Mouse (Mus musculus): ENCODE measurements around the gene Atp13a5.

Atp13a5 gene

DNA sequence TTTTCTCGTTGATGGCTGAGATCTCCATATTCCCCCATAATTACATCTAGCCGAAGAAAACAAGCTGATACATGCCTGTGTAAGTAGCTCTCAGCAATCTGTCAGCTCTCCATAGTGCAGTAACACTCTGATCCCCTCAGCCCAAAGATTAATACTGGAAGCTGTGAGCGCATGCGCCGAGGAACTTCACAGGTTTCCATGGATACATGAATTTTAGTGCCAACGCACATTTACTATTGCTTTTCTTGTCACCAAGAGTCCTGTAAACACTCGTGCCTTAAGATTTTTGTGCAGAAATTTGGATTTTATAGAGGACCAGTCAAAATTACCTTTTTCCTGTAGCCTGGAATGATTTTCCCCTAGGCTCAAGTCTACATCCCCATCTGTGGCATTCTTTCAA, 173.7 kb downstream of the Atp13a5 start:
- peak in 1 of 2 experiments; percentile 57 for DNase-seq

DNA sequence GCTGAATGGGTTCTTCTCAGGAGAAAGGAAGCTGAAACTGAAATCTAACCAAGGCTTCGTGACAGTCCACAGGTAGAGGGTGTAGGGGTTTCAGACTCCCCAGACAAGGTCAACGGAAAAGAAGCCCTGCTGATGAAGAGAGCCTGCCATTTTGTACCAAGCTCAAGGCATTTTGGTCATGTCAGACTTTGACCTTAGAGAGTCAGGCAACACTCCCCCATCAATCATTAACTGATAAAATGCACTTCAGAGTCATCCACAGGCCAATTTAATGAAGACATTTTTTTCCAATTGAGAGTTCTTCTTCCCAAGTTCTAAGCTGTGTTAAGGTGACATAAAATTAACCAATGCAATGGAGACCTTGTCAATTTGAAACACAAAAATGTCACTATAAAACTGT, 177.4 kb downstream of the Atp13a5 start:
- no peak for DNase-seq

- DNase-seq: peak in 1 of 2 experiments; percentile 56
Observed at GRCm38 (mm10) chr16:29198461-29198860, 180.1 kb downstream of the Atp13a5 start.

DNA sequence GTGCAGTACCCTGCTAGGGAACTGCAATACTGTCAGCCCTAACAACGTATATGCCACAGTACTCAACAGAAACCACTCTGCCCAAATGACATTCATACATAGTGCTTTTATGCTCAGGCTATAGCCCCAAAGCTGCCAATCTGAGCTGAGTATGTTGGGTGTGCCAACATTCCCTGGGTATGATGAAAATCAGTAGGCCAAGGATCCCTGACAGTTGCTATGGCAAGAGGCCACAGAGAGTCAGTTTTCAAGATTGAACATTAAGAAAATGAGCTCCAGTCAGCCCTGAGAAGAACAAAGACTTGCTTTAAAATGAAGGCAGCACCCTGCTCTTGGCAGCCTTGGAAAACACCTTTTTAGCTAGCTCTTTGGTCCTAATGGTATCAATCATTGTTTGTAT, 183.4 kb downstream of the Atp13a5 start:
- peak in 1 of 2 experiments; percentile 43 for DNase-seq

DNA sequence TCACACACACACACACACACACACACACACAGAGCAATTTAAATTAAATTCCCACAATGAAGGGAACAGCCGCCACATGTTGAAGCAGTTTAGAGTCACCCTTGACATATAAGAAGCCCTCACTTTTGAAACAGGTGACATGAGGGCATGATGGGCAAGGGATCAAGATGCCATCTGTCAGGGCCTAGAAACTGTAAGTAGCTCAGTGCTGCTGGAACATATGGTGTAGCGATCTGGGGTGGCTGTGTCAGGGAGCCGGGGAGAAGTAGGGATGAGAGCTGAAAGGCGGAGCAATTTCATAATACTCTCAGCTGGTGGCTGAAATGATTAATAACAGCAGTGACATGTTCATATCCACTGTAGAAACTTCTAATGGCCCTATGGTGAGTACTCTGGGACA, 184.6 kb downstream of the Atp13a5 start:
- DNase-seq: peak; percentile 71 to 83

- peak; percentile 82 to 85 for DNase-seq
Observed at GRCm38 (mm10) chr16:29192911-29193310, 185.6 kb downstream of the Atp13a5 start.
